Mouse (Mus musculus) gastrocnemius, adult 8-10 months (tissue): ENCODE measurements around the gene Lrp2. TPM values are rescaled to one million over a fixed set of nuclear protein-coding genes. Genes with fewer than 3 reads are reported as not detected.

Experiments used
- DNase-seq, 2 experiments: peaks; one replicate each; pipeline ENCODE4 v3.0.0; 2022; ENCODE audit warnings: low spot score in 2 of 2
- total RNA-seq, 4 experiments: library from RNA; stranded (reverse); gene quantifications; 2 replicates each; pipeline ENCODE4 v1.2.4; 2022

Lrp2 gene
- not detected for total RNA-seq

DNA sequence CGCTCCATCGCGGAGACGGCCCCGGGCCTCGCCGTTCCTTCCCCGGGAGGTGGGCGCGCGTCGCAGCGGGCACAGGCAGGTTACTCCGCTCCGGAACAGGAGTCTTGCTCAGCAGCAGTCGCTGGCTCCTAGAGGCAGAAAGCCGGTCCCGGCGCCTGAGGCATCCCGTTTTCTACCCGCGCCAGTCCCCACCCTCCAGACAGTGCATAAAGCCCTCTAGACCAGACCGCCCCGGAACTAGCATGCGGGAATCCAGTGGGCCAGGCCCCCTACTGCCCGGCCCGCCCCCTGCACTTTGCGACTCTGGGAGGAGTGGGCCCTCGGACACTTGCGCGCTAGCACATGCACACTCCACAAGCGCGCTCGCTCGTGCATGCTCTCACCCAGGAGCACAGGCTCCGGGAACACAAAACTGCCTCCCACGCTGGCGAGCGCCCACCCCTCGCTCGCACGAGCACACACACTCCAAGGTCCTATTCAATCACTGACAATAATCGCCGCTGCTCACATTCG, at the start of gene Lrp2:
Gene Lrp2 (minus strand): TSS at position 180 of the 513 bp plus-strand sequence.
- DNase-seq = no peak

DNA sequence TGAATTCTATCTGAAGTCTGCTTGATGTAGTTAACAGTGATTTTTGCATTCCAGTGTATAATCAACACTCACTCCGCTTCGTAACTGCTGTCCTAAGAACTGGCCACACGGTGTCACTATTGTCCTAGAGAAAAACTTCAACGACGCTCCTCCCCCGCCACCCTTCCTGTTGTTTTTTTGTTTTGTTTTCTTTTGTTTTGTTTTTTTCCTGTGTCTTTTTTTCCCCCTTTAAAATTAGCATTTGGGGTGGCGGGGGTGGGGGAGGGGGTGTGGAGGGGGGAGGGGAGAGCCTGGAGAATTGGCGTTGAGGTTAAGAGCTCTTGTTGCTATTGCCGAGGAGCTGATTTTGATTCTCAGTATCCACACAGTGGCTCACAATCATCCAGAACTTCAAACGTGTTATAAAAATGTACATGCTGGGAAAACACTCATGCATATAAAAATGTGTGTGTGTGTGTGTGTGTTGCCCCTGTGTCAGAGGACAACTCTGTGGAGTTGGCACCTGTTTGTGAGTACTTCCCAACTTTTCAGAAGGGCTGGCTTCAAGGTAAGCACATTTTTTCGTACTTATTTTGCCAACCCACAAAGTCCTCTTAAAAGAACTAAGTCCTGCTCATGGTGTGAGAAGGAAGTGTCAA, 49.3 kb upstream of the Lrp2 start:
- DNase-seq = no peak

DNA sequence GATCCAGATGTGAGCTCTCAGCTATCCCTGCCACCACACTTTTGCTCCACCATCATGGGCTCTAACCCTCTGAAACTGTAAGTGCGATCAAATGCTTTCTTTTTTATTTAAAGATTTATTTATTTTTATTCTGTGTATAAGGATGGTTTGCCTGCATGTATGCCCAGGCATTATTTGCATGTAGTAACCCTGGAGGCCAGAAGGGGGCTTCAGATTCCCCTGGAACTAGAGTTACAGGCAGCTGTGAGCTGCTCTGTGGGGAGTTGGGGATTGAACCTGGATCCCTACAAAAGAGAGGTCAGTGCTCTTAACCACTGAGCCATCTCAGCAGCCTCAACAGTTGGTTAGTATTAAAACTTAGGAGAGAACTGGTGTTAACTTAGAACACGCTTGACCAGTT, 45.6 kb upstream of the Lrp2 start:
- DNase-seq = no peak

- DNase-seq = no peak
These were observed 44.9 kb upstream of the Lrp2 start for GRCm38 (mm10) chr2:69630792-69631191.

- DNase-seq = no peak
These were observed 44.0 kb upstream of the Lrp2 start for GRCm38 (mm10) chr2:69629914-69630313.

- DNase-seq = no peak
These were observed 43.4 kb upstream of the Lrp2 start for GRCm38 (mm10) chr2:69629215-69629614.

GRCm38 (mm10) chr2:69619286-69619685, 33.4 kb upstream of the Lrp2 start:
- no peak for DNase-seq

DNA sequence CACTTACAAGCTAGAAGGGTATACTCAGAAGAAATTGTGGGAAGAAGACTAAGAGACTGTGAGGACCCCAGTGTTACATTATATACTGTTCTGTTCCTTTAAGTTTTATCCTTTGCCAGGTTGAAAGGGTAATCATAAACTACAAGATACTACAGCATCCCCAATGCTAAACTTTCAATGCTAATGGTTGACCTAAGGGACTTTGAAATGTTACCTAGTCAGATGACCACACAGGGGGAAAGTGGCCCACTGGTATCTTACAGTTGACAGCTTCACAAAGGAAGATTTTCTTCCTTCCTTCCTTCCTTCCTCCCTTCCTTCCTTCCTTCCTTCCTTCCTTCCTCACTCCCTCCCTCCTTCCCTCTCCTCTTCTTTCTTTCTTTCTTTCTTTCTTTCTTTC, 32.5 kb upstream of the Lrp2 start:
- DNase-seq = no peak

DNA sequence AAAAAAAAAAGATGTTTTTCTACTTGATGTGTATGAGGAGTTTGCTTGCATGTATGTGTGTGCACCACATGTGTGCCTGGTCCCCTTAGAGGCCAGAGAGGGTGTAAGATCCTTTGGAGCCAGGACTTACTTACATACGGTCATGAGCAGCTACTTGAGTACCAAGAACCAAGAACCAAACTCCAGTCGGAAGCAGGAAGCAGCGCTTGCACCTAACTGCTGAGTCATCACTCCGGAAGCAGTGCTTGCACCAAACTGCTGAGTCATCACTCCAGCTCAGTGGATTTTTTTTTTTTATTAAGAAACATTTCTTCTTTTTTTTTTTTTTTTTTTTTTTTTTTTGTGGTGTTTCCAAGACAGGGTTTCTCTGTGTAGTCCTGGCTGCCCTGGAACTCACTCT, 27.4 kb upstream of the Lrp2 start:
- no peak for DNase-seq

DNA sequence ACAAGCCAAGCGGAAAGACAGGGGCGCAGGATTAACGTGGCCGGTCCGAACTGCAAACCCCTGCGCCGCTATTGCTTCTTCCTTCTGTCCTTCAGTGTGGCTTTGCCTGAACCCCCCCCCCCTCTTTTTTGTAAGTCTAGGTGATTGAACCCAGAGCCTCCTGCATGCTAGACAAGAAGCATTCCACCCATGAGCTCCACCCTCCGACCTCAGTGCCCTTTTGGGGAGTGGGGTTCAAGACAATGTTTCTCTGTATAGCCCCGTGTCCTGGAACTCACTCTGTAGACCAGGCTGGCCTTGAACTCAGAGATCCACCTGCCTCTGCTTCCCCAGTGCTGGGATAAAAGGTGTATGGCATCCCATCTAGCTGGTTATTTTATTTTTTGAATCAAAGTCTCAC, 26.9 kb upstream of the Lrp2 start:
- DNase-seq = no peak

DNA sequence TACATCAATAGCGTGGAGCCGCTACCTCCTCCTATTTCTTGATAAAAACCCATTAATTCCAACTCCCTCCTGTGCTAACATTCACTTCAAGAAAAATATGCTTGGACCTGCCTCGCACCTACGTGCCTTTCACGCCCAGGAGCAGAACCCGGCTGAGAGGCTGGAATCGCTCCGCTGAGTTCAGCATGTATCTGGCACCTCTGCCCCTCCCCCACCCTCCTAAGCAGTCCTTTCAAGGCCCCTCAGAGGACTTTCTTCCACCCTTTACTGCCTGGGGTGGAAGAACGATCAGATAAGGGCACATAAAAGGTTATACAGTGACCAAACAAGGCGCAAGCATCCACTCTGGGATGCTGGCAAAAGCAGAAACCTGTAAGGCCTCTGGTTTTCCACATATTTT, 26.4 kb upstream of the Lrp2 start:
- DNase-seq = no peak

GRCm38 (mm10) chr2:69606621-69607020, 20.8 kb upstream of the Lrp2 start:
- DNase-seq = no peak

DNA sequence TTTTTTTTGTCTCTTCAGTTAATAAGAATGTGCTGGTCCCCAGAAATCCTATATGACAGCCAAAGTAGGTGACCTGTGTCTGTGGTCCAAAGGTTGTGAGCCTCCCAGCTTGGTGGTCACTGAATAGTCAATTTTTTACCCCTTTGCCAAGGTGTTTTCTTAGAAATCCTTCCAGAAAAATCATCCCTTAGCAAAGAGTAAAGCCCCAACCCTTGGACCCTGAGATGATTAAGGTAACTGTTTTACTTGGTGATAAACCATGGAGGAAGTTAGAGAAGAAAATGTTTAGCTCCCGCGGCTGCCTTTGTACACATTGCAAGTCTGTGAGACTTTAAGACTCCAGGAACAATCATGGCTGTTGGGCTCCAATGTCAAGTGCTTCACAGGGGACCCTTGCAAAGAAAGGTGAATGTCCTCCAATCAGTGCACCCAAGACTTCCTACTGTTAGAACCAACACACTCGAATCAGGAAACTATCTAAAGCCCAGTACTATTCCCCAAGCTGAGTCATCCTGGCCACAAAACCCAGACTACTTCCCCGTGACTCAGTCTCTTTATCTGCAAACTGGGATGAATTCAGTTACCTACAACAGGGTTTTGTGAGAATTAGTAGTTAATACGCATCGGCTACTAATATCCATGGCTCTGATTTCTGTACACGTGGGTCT, 18.0 kb upstream of the Lrp2 start:
- DNase-seq = no peak

GRCm38 (mm10) chr2:69593168-69593567, 7.3 kb upstream of the Lrp2 start:
- no peak for DNase-seq

DNA sequence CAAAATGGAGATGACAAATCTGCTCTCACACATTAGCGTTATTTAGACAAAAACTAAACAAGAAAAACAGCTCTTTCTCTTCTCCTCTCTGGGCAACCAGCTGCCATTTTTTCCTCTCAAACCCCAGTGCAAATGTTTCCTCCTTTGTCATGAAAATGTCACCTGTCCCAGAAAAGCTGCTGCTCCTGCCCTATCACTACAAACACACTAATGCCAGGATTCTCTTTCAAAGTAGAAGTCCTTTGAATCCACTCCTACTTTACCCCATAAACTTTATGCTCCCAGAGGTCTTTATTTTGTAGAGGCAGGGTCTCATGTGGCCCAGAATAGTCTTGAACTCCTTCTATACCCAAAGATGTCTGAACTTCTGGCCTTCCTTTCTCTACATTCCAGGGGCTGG, 6.7 kb upstream of the Lrp2 start:
- no peak for DNase-seq

DNA sequence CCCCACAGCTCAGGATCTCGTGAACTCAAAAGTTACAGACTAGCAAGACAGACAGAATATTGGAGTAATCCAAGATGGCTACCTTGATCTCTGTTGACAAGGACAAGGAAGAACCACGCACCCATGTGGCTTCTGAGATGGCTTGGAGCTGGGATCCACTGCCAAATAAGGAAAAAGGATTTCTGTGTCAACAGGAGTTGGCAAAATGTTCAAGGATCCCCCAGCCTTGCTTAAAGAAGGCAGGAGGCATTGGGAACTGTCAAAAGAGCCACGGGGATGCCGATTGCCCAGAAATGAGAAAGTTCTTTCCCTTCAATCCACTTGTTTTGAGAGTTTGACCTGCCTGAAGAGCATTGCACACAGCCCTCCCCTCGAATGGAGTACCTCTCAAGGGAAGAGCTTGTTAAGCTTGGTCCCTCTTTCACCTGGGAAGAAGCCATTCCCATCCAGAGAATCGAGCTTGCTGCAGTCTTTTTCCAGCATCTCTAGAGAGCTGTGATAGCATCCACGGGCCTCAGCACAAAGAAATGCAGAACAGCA, 6.2 kb upstream of the Lrp2 start:
- no peak for DNase-seq

DNA sequence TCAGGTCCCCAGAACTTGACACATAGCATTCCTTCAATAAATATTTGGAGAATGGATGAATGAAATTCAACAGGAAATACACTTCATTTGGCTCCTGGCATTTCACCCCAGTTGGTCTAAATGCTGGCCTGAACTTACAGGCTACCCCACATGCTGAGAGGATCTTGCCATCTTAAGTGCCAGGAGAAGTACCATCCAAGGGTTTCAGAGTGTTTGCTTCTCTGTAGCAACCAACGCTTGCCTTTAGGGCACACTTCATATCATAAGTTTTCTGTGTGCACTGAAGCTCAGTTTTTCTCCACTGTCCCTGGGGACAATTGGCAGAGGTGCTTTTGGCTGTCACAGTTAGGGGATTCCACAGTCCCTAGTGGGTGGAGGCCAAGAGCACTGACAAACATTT, 4.7 kb upstream of the Lrp2 start:
- no peak for DNase-seq

GRCm38 (mm10) chr2:69587896-69588295, 2.0 kb upstream of the Lrp2 start:
- no peak for DNase-seq

DNA sequence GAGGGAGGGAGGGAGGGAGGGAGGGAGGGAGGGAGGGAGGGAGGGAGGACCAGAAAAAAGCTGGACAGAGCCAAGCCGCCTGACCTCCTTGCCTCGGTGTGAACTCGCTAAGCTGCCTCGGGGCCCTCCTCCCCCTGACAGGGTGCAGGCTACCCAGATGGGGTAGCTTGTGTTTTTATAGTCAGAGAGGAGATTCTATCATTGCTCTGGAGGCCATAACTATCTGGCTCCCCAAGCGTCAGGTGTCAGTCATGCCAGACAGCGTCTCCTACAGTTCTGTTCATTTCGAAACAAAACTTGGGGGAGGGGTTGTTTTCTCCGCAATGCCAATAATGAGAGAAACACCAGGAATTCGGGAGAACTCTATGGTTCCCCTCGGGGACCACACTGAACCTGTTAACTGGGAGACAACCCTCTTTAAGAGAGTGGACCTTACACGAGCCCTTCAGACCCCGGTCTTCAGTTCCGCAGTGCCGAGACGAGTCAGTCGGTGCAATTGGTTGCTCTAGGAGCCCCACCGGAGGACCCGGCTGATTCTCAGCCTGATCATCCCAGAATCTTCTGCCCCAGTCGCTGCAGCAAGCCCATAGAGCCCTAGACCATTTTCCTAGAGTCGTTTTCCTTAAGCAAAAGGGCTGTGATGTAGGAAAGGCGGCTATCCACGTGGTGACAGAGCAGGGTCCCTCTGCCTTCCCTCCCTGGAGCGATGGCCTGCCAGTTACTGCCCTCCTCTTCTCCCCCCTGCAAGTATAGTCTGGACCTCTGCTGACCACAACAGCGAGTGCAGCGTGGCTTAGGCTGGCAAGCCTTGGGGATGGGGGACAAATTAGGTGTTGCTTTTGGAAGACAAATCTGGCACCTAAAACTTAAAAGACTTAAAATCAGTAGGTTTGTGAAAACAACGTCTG, 1.2 kb upstream of the Lrp2 start:
- DNase-seq = no peak

DNA sequence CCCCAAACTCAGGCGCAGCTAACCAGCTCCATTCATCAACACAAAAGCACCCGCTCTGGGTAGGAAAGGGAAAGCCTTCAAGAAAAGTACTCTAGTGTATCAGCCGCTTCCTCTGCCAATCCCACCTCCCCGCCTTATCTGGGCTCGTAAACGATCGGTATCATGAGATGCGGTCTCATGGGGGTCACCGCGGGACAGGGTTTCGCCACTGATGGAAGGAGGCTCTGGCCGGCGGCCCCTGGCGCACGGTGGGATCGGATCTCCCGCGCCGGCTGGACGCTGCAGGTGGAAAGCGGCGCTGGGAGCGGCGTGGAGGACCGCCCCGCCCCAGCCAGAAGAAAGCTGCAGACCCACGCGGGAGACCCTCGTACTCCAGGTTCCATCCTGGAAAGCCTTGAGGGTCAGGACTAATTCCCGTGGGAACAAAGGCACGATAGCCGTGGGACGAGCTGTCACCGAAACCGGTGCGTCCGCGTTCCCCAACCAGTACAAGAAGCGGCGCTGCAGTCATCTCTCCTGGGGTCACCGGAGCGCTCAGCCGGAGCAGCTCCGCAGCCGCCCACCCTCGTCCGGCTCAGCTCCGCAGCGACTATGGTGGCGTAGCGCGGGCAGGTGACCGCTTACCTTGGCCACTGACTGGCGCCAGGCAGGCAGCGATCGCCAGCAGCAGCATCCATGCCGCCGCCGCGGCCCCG, 527 bp downstream of the Lrp2 start:
- DNase-seq = no peak
